In genomic region chr12:104351812-104352211, GRCm38 (mm10) we compare ENCODE assay signal across 11 mouse cellular contexts. TPM values are rescaled to one million over a fixed set of nuclear protein-coding genes. Genes with fewer than 3 reads are reported as not detected.
DNase-seq lines count a peak whose midpoint lies in the region; ATAC-seq and TF ChIP-seq lines count a peak whose summit lies in the region.
"Not testable (repeated sequence)": the region's sequence is repeated elsewhere in the genome, so short reads cannot be mapped to it uniquely, and the experiment has no call there.
"Had no signal": no experiment of that assay in that cellular context is flagged by ENCODE, and none has a peak within 500 bp of the region (broad histone marks: within the 10 kb centered on the region; RNA-seq: fewer than 3 reads in every experiment).

No protein-coding gene starts in this region.

- WGBS in liver, postnatal 0 days (ENCODE audit: insufficient replicate concordance), result 17% methylated on average over 3 of the region's 3 CpGs

- peak; percentile 77 for ATAC-seq in liver, postnatal 0 days

- H3K4me3 ChIP-seq in layer of hippocampus, adult 2 months; liver, postnatal 0 days (ENCODE audit: low read depth, low read length): not testable (repeated sequence)

- H3K9me3 ChIP-seq in liver, postnatal 0 days (ENCODE audit: low read length), result not testable (repeated sequence)

- not testable (repeated sequence) for TF ChIP-seq EP300 in liver, postnatal 0 days (IDR thresholded peaks at IDR 0.05; ENCODE audit: low read depth)

- H3K27me3 ChIP-seq in liver, postnatal 0 days (ENCODE audit: insufficient read depth, low read length), result not testable (repeated sequence)

- H3K4me1 ChIP-seq in liver, postnatal 0 days (ENCODE audit: insufficient read depth), result not testable (repeated sequence)

- DNase-seq in ZHBTc4 (ENCODE audit: low read depth, low spot score), result peak; percentile 66
- peak; percentile 19 to 62 for DNase-seq in cerebellum, postnatal 25 days
- peak; percentile 6 to 23 for DNase-seq in frontal cortex, postnatal 10 days (ENCODE audit: low spot score in 2 of 2)
- peak; percentile 54 for DNase-seq in heart, postnatal 4 days
- DNase-seq in layer of hippocampus, adult 2 months (ENCODE audit: low spot score in 2 of 2), result peak; percentile 23 to 63
- DNase-seq in liver, postnatal 0 days, result peak; percentile 72
- DNase-seq in retina, adult 2 months (ENCODE audit: low read depth, low spot score), result peak; percentile 3
- DNase-seq in thymus, postnatal 4 days, result peak; percentile 49

- not testable (repeated sequence) for H3K4me2 ChIP-seq in liver, postnatal 0 days (ENCODE audit: low read depth, low read length)

- peak; percentile 81 for TF ChIP-seq CTCF in layer of hippocampus, adult 2 months (conservative IDR thresholded peaks at IDR 0.05)
- peak; percentile 73 for TF ChIP-seq CTCF in liver, postnatal 0 days (IDR thresholded peaks at IDR 0.05; ENCODE audit: low read depth)

- not testable (repeated sequence) for H3K9ac ChIP-seq in liver, postnatal 0 days (replicated peaks)

- H3K27ac ChIP-seq in layer of hippocampus, adult 2 months; liver, postnatal 0 days (ENCODE audit: low read depth): not testable (repeated sequence)

- not testable (repeated sequence) for H3K36me3 ChIP-seq in liver, postnatal 0 days (replicated peaks; ENCODE audit: insufficient read depth, low read length)

RNA-seq across cellular contexts. Expression of gene Serpina3k, which starts 13.5 kb away (rescaled TPM):
- under 1 TPM in 1 of 2 experiments, not detected in 1; 0.12 TPM for total RNA-seq in heart, postnatal 4 days (2021)
- not detected for total RNA-seq in layer of hippocampus, adult 2 months (2021)
- polyA plus RNA-seq in liver, postnatal 0 days (2015; fragmentation: Nextera tagmentation; extraction: Ambion mirVana), result 407 and 479 TPM in 2 replicates
- polyA plus RNA-seq: erythroblast, embryonic 14.5 days; hindbrain, embryonic 13.5 days; liver, embryonic 11.5 days had no signal

RNA-seq across cellular contexts. Expression of gene Serpina3m, which starts 13.5 kb away (rescaled TPM):
- total RNA-seq in heart, postnatal 4 days (2021), result not detected
- total RNA-seq in layer of hippocampus, adult 2 months (2021), result under 1 TPM; 0.56 to 0.79 TPM
- 325 and 370 TPM in 2 replicates for polyA plus RNA-seq in liver, postnatal 0 days (2015; fragmentation: Nextera tagmentation; extraction: Ambion mirVana)
- polyA plus RNA-seq: erythroblast, embryonic 14.5 days; hindbrain, embryonic 13.5 days; liver, embryonic 11.5 days had no signal

RNA-seq across cellular contexts. Expression of gene Serpina3j, which starts 37.5 kb away (rescaled TPM):
- not detected for total RNA-seq in heart, postnatal 4 days (2021)
- total RNA-seq in layer of hippocampus, adult 2 months (2021), result not detected
- not detected in 2 replicates for polyA plus RNA-seq in liver, postnatal 0 days (2015; fragmentation: Nextera tagmentation; extraction: Ambion mirVana)
- polyA plus RNA-seq: erythroblast, embryonic 14.5 days; hindbrain, embryonic 13.5 days; liver, embryonic 11.5 days had no signal

RNA-seq across cellular contexts. Expression of gene Serpina3n, which starts 54.7 kb away (rescaled TPM):
- under 1 TPM; 0.50 to 0.54 TPM for total RNA-seq in heart, postnatal 4 days (2021)
- 10 to 100 TPM; 79.6 to 81.5 TPM for total RNA-seq in layer of hippocampus, adult 2 months (2021)
- polyA plus RNA-seq in liver, postnatal 0 days (2015; fragmentation: Nextera tagmentation; extraction: Ambion mirVana), result 302 and 340 TPM in 2 replicates
- polyA plus RNA-seq: erythroblast, embryonic 14.5 days; liver, embryonic 11.5 days had no signal

Comparison
In these comparisons a context has a peak if more than half of its experiments do, and no peak if none do; other contexts are left out.
1. DNase-seq: peak in every context shown above with its lines; median percentile 72 in liver, postnatal 0 days; 66 in ZHBTc4; 54 in heart, postnatal 4 days; 49 in thymus, postnatal 4 days; 43 in layer of hippocampus, adult 2 months; 40 in cerebellum, postnatal 25 days; 14 in frontal cortex, postnatal 10 days; 3 in retina, adult 2 months.